15 mouse cellular contexts compared by ENCODE assay signal in the genomic region with DNA sequence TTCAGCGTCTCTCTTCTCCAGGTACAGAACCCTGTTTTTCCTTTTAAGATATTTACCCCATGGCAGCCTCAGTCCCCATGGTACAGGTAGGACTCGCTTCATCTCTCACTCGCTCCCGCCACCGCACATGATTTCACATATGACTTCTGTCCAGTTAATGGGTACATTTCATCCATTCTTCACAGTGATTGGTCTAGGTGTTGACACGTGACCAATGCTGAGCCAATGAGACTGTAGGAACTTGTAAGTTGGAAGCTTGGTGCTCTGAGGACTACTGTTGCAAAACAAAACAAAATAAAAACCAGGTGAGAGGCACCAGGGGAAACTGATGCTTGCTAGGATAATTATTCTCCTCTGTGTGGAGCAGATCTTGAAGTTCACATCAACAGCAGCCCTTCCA. TPM values are rescaled to one million over a fixed set of nuclear protein-coding genes. Genes with fewer than 3 reads are reported as not detected.
DNase-seq lines count a peak whose midpoint lies in the region; ATAC-seq lines count a peak whose summit lies in the region.
"Had no signal": no experiment of that assay in that cellular context is flagged by ENCODE, and none has a peak within 500 bp of the region (broad histone marks: within the 10 kb centered on the region; RNA-seq: fewer than 3 reads in every experiment).

No protein-coding gene starts in this region.

- peaks cover 15% of the 10 kb centered on the region; the same call in 1 of the 2 replicates for H3K4me1 ChIP-seq in kidney, embryonic 15.5 days
- peaks cover 20% of the 10 kb centered on the region for H3K4me1 ChIP-seq in forebrain, embryonic 15.5 days
- peaks cover 23% of the 10 kb centered on the region for H3K4me1 ChIP-seq in limb, embryonic 13.5 days
- H3K4me1 ChIP-seq: megakaryocyte, embryonic 14.5 days had no signal

- no peak for DNase-seq in kidney, postnatal 14 days
- peak; percentile 74 for DNase-seq in R1 (ENCODE audit: low read depth, low spot score)
- DNase-seq in lung, postnatal 10 days = no peak
- DNase-seq in urinary bladder, adult 2 months (ENCODE audit: low spot score) = no peak
- DNase-seq in cerebellum, adult 8-10 months = no peak
- DNase-seq: cerebellum, adult 9-10 months; heart, adult 2 months; heart, postnatal 14 days; kidney, adult 18-20 months; lung, embryonic 14.5 days had no signal

- no peaks in the 10 kb centered on the region for H3K36me3 ChIP-seq in kidney, embryonic 15.5 days
- no peaks in the 10 kb centered on the region for H3K36me3 ChIP-seq in forebrain, embryonic 15.5 days
- no peaks in the 10 kb centered on the region for H3K36me3 ChIP-seq in limb, embryonic 13.5 days
- H3K36me3 ChIP-seq: G1E had no signal

- ATAC-seq in kidney, embryonic 15.5 days (replicated peaks; ENCODE audit: low FRiP score) = no peak
- 0 out of 2 replicates have a peak, but pooled peaks have one; percentile 8 for ATAC-seq in forebrain, embryonic 15.5 days (replicated peaks)
- no peak for ATAC-seq in limb, embryonic 13.5 days (ENCODE audit: low FRiP score, low read depth)

- 92% methylated on average over 6 of the region's 6 CpGs for WGBS in kidney, embryonic 15.5 days
- 89% methylated on average over 6 of the region's 6 CpGs for WGBS in forebrain, embryonic 15.5 days
- WGBS in limb, embryonic 13.5 days = 90% methylated on average over 6 of the region's 6 CpGs

- no peak overlapping the region for H3K4me3 ChIP-seq in kidney, embryonic 15.5 days (replicated peaks)
- no peak overlapping the region for H3K4me3 ChIP-seq in forebrain, embryonic 15.5 days
- H3K4me3 ChIP-seq in limb, embryonic 13.5 days = no peak overlapping the region
- H3K4me3 ChIP-seq: heart, adult 2 months; megakaryocyte, embryonic 14.5 days had no signal

- peak overlapping the region; percentile 52 for H3K27ac ChIP-seq in kidney, embryonic 15.5 days
- H3K27ac ChIP-seq in forebrain, embryonic 15.5 days (replicated peaks) = 0 out of 2 replicates have a peak overlapping the region, but pooled peaks have one; percentile 16
- peak overlapping the region; percentile 55; the same call in 1 of the 2 replicates for H3K27ac ChIP-seq in limb, embryonic 13.5 days
- H3K27ac ChIP-seq: heart, adult 2 months had no signal

- 0 out of 2 replicates have a peak, but pooled peaks cover 4% of the 10 kb centered on the region for H3K9me3 ChIP-seq in kidney, embryonic 15.5 days (replicated peaks)
- no peaks in the 10 kb centered on the region for H3K9me3 ChIP-seq in forebrain, embryonic 15.5 days
- no peaks in the 10 kb centered on the region for H3K9me3 ChIP-seq in limb, embryonic 13.5 days

- no peaks in the 10 kb centered on the region for H3K27me3 ChIP-seq in kidney, embryonic 15.5 days
- peaks cover 59% of the 10 kb centered on the region for H3K27me3 ChIP-seq in forebrain, embryonic 15.5 days
- no peaks in the 10 kb centered on the region for H3K27me3 ChIP-seq in limb, embryonic 13.5 days
- H3K27me3 ChIP-seq: megakaryocyte, embryonic 14.5 days had no signal

- no peak overlapping the region for H3K9ac ChIP-seq in kidney, embryonic 15.5 days
- H3K9ac ChIP-seq in forebrain, embryonic 15.5 days (replicated peaks) = no peak overlapping the region
- no peak overlapping the region for H3K9ac ChIP-seq in limb, embryonic 13.5 days
- H3K9ac ChIP-seq: lung, embryonic 14.5 days had no signal

- H3K4me2 ChIP-seq in kidney, embryonic 15.5 days = no peak overlapping the region
- H3K4me2 ChIP-seq in forebrain, embryonic 15.5 days (replicated peaks) = peak overlapping the region; percentile 42
- peak overlapping the region; percentile 52 for H3K4me2 ChIP-seq in limb, embryonic 13.5 days (replicated peaks)
- H3K4me2 ChIP-seq: lung, embryonic 14.5 days had no signal

RNA-seq across cellular contexts. Expression of a gene that starts 22.9 kb away (rescaled TPM):
- polyA plus RNA-seq in kidney, embryonic 15.5 days (2015; fragmentation: Nextera tagmentation; extraction: Ambion mirVana) = 0.62 and 0.74 TPM in 2 replicates
- 0.64 and 1.7 TPM in 2 replicates for polyA plus RNA-seq in forebrain, embryonic 15.5 days (2015; fragmentation: Nextera tagmentation; extraction: Ambion mirVana)
- 1.4 and 1.7 TPM in 2 replicates for polyA plus RNA-seq in limb, embryonic 13.5 days (2015; fragmentation: Nextera tagmentation; extraction: Ambion mirVana)
- polyA plus RNA-seq in urinary bladder, adult 2 months (2012; rRNA removed) = 2.7 and 4.6 TPM in 2 replicates
- polyA plus RNA-seq: G1E had no signal
